Mouse (Mus musculus): ENCODE data around the gene Nfkbia. TPM values are rescaled to one million over a fixed set of nuclear protein-coding genes. Genes with fewer than 3 reads are reported as not detected.

The Nfkbia gene
- polyA plus RNA-seq, 1 experiment from 2014 or later = 37.1 TPM

DNA sequence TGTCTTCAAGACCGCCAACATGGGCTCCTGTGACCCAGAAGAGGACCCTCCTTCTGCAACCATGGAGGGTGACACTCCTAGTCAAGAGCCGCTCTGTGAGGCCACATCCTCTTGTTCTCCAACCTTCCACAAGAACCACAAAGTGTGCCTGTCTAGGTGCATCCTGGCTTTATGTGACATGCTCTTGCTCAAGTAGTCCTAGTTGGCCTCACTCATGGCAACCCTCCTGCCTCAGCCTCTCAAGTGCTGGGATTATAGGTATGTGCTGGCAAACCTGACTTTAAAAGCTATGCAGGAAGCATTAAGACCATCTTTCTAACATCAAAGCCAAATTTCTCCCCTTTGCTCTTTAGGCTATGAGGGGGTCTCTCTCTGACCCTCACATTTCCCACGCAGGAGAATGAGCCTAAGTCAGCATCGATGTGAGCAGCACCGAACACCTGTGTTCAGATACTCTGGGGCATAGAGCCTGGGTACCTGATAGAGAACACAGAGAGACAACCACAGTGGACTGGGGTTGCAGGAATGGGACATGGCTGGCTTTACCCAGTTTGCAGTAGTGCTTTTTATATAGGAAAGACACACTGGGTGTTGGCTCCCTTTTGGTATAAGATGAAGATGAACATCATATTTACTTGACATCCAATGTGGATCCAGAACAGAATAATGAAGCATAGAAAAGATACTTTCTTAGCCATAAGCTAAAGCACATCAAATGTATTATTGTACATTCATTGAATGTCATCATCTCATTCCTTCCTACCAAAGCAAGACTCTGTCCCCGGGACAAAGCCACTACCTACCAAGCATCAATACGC, 4.4 kb downstream of the Nfkbia start:
- H3K36me3 ChIP-seq = peaks cover 44% of the 10 kb centered on the region
- no peak overlapping the region for H3K27ac ChIP-seq
- no peaks in the 10 kb centered on the region for H3K9me3 ChIP-seq
- H3K4me1 ChIP-seq (replicated peaks) = peaks cover 28% of the 10 kb centered on the region
- H3K4me3 ChIP-seq = no peak overlapping the region
- 94% methylated on average over 7 of the region's 7 CpGs for WGBS
- no peaks in the 10 kb centered on the region for H3K27me3 ChIP-seq (ENCODE audit: insufficient read depth, poor library complexity, severe bottlenecking)
- no peak for DNase-seq (ENCODE audit: low spot score)

DNA sequence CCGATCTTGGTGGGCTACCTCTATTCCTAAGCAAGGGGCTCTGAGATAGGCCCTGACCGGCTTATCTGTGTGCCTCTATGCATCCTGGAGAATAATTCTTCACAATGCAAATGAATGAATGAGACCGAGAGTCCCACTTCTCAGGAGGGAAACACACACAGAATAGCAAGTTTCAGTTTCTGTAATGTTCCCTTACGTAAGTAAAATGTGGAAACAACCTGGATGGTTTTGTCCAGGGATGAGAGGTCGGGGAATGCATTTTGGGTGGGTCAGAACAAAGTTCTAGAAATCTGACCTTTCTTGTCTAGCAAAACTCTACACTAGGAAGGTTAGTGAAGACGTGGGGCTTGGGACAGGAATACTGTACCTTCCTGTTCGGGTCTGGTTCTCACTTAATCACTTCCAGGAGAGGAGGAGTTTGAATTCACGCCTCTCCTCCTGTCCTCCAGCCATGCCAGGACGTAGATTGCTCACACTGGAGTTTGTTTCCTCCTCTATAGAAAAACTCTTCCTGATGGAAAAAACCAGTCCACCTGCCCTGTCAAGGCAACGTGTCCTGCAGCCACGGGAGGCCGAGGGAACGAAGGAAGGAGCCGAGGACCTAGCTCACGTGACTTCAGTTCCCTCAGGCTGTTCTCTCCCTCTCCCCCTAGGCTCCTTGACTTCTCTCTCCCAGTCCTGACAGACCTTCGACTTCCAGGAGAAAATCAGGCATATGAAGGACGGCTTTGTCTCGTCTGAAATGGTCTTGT, 5.3 kb downstream of the Nfkbia start:
- H3K36me3 ChIP-seq = peaks cover 44% of the 10 kb centered on the region
- H3K27me3 ChIP-seq (ENCODE audit: insufficient read depth, poor library complexity, severe bottlenecking) = no peaks in the 10 kb centered on the region
- 76% methylated on average over 18 of the region's 18 CpGs for WGBS
- no peaks in the 10 kb centered on the region for H3K9me3 ChIP-seq
- no peak overlapping the region for H3K27ac ChIP-seq
- H3K4me3 ChIP-seq = no peak overlapping the region
- H3K4me1 ChIP-seq (replicated peaks) = peaks cover 21% of the 10 kb centered on the region
- DNase-seq (ENCODE audit: low spot score) = no peak

DNA sequence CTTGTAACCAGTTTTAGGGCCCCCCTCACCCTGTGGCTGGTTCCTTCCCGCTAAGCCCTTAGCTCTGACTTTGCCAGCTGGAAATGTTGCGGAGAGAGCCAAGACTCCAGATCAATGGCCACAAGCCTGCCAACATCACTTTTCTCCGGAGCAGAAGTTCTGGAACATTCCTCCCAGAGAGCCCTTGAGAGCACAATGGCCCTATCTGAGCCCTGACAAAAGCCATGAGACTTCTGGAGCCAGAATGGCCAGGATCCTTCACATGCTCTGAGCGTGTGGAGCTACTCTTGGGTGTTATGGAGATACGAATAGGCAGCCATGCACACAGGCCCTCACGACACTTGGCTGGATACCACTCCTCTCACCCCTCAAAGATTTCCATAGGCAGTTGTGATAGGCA, 7.6 kb downstream of the Nfkbia start:
- H3K9me3 ChIP-seq = no peaks in the 10 kb centered on the region
- no peak for DNase-seq (ENCODE audit: low spot score)
- no peaks in the 10 kb centered on the region for H3K27me3 ChIP-seq (ENCODE audit: insufficient read depth, poor library complexity, severe bottlenecking)
- H3K36me3 ChIP-seq = peaks cover 30% of the 10 kb centered on the region
- H3K4me3 ChIP-seq = no peak overlapping the region
- peaks cover 7% of the 10 kb centered on the region for H3K4me1 ChIP-seq (replicated peaks)
- H3K27ac ChIP-seq = no peak overlapping the region
- 92% methylated on average over 6 of the region's 6 CpGs for WGBS

DNA sequence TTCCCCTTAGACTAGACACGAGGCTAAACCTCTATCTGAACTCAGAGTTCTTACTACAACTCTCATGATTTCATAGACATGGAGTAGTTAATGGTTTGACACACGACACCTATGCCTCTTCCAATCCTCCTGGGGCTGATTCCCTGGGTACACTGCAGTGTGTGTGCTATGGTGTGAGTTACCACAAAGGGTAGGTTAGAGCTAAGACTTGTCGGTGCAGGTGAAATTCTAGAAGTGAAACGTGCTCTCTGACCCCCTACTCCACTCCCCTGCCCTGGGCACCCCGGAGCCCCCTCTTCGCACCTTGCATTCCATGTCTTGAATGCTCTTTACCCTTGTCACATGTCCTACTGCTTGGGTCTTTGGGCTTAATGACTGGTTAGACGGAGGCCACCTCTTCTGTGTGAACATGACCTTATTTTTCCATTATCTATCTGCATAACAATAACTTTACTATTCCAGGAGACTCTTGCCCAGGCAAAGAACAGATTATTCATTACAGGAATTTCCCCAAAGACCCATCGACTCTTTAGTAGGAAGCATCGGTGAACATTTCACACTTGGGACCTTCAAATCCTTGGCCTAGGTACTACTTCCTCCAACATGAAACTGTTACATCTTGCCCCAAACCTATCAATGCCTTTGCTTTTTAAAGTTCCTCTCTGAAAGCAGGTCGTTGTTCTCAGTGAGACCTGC, 8.2 kb downstream of the Nfkbia start:
- Histone ChIP-seq H3K4me1 (replicated peaks) (peaks cover 7% of the 10 kb centered on the region), H3K27me3 (ENCODE audit: insufficient read depth, poor library complexity, severe bottlenecking) (no peaks in the 10 kb centered on the region), H3K36me3 (peaks cover 26% of the 10 kb centered on the region), H3K9me3 (no peaks in the 10 kb centered on the region), H3K4me3 (no peak overlapping the region), H3K27ac (no peak overlapping the region)
- 74% methylated on average over 10 of the region's 10 CpGs for WGBS
- DNase-seq (ENCODE audit: low spot score) = no peak

DNA sequence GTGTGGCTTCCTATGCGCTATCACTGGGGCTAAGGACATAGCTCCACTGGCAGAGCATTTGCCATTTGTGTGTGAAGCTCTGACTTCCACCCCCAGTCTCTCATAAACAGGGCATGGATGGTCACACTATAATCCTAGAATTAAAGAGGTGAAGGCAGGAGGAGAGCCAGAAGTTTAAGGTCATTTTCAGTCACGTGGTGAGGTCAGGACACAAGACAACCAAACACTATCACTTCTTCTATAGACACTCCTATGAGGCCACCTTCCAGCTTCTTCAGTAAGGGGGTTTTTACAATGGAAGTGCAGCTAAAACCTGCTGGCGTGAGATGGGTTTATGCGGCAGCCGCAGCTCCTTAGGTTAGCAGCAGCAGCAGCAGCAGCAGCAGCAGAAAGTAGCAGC, 8.9 kb downstream of the Nfkbia start:
- Histone ChIP-seq H3K36me3 (peaks cover 20% of the 10 kb centered on the region), H3K4me3 (no peak overlapping the region), H3K27me3 (ENCODE audit: insufficient read depth, poor library complexity, severe bottlenecking) (no peaks in the 10 kb centered on the region), H3K27ac (no peak overlapping the region), H3K9me3 (no peaks in the 10 kb centered on the region), H3K4me1 (replicated peaks) (peaks cover 13% of the 10 kb centered on the region)
- 78% methylated on average over 5 of the region's 5 CpGs for WGBS
- no peak for DNase-seq (ENCODE audit: low spot score)

DNA sequence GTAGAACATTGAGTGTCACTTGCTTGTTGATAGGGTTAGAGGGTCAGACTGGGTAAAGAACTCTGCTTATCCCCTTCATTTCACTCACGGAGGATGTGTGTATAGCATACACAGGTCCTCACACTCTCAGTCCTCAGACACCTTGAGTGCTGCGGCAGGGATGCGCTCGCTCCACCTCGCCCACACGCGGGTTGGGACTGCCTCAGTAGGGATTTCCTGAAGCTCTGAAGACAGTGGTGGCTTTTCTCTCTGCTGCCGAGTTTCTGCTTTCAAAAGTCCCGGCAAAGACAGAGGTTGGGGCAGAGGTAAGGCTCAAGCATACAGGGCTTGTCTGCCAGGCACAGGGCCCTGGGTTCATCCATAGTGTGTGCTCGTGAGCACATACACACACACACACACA, 9.7 kb downstream of the Nfkbia start:
- no peak for DNase-seq (ENCODE audit: low spot score)
- Histone ChIP-seq H3K4me3 (no peak overlapping the region), H3K36me3 (peaks cover 11% of the 10 kb centered on the region), H3K27me3 (ENCODE audit: insufficient read depth, poor library complexity, severe bottlenecking) (no peaks in the 10 kb centered on the region), H3K4me1 (replicated peaks) (peaks cover 13% of the 10 kb centered on the region), H3K27ac (no peak overlapping the region), H3K9me3 (no peaks in the 10 kb centered on the region)
- 77% methylated on average over 10 of the region's 10 CpGs for WGBS

DNA sequence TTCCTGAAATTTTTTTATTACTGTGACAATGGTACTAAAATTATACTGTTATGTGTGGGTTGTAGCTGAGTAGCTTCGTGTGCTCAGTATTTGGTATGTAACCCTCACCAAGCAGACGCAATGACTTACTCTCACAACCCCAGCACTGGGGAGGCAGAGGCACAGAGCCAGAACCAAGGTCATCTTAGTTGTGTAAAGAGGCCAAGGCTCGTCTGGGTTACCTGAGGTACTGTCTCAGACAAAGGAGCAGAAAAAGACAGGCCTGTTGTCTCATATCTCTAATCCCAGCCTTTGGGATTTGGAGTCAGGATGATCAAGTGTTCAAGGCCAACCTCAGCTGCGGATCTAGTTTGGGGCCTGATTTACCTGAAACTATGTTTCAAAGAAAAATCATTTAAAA, 10.7 kb downstream of the Nfkbia start:
- Histone ChIP-seq H3K4me1 (replicated peaks) (peaks cover 13% of the 10 kb centered on the region), H3K4me3 (no peak overlapping the region), H3K9me3 (no peaks in the 10 kb centered on the region), H3K27me3 (ENCODE audit: insufficient read depth, poor library complexity, severe bottlenecking) (no peaks in the 10 kb centered on the region), H3K36me3 (peaks cover 2% of the 10 kb centered on the region; the same call in 1 of the 2 replicates), H3K27ac (no peak overlapping the region)
- no peak for DNase-seq (ENCODE audit: low spot score)
- WGBS = 87% methylated on average over 4 of the region's 4 CpGs

DNA sequence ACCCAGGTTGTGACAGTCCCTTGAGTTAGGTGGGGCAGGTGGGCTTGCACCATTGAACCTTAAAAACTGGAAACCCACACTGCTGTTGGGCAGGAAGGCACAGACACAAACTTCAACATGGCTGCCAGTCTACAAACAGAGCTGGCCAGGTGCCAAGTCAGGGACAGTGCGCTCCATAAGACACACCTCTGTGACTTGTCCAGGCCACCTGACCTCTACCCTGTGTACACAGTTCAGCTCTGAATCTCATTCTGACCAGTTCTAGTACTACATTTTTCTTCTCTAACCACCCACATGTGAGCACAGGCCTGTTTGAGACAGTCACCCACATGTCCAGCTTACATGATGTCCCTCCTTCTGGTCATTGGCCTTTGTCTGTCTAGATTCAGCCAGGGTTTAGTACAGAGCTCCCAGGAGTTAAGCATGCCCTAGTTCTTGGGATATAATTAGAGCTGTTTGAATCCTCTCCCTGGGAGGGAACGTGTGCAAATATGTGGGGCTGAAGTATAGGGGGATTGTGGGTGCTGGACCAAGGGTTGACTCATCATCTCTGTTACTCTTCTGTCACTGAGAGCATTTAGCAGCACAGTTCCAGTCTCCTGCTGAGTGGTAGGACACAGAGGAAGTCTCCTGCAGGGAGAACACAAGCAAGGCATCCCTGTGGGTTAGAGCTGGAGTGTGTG, 11.8 kb downstream of the Nfkbia start:
- DNase-seq (ENCODE audit: low spot score) = no peak
- Histone ChIP-seq H3K36me3 (no peaks in the 10 kb centered on the region), H3K4me3 (no peak overlapping the region), H3K27ac (no peak overlapping the region), H3K4me1 (replicated peaks) (peaks cover 13% of the 10 kb centered on the region), H3K9me3 (no peaks in the 10 kb centered on the region), H3K27me3 (ENCODE audit: insufficient read depth, poor library complexity, severe bottlenecking) (no peaks in the 10 kb centered on the region)
- WGBS = 95% methylated on average over 2 of the region's 2 CpGs

DNA sequence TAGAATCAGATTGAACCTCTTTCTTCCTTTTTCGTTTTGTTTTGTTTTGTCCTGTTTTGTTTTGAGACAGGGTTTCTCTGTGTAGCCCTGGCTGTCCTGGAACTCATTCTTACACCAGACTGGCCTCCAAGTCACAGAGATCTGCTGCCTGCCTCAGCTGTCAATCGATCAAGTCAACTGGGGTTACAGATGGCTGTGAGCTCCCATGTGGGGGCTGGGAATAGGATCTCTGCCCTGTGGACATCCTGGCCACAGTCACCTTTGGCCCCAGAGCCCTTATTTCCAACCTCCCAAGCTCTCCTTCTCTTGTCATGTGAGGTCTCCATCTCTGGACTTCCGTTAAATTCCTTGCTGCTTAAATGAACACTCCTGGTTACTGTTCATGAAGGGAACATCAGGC, 13.5 kb downstream of the Nfkbia start:
- WGBS = 49% methylated on average over 3 of the region's 3 CpGs
- H3K4me1 ChIP-seq (replicated peaks) = peaks cover 14% of the 10 kb centered on the region
- 0 out of 2 replicates have a peak, but pooled peaks cover 3% of the 10 kb centered on the region for H3K27me3 ChIP-seq (ENCODE audit: insufficient read depth, poor library complexity, severe bottlenecking)
- no peak overlapping the region for H3K4me3 ChIP-seq
- H3K36me3 ChIP-seq = no peaks in the 10 kb centered on the region
- DNase-seq (ENCODE audit: low spot score) = no peak
- H3K27ac ChIP-seq = no peak overlapping the region
- H3K9me3 ChIP-seq = no peaks in the 10 kb centered on the region

DNA sequence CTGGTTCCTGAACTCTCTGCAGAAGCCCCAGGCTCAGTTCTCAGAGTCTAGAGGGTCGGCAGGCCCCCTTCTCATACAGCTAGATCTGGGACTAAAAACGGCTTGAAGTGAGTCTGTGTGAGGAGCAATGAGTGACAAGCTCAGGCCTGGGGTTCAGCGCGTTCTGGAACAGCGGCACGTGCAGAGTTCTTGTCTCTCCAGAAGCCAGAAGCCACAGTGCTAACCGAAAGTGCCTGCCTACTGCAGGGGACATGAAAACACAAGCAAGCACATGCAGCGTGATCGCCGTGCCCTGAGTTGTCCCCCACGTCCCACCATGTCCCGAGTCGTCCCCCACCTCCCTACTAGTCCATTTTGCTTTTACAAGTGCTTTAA, 18.3 kb downstream of the Nfkbia start:
- DNase-seq (ENCODE audit: low spot score) = no peak
- Histone ChIP-seq H3K36me3 (no peaks in the 10 kb centered on the region), H3K4me3 (no peak overlapping the region), H3K27ac (peak overlapping the region; percentile 69), H3K27me3 (ENCODE audit: insufficient read depth, poor library complexity, severe bottlenecking) (peaks cover 32% of the 10 kb centered on the region), H3K4me1 (replicated peaks) (peaks cover 45% of the 10 kb centered on the region), H3K9me3 (no peaks in the 10 kb centered on the region)
- 80% methylated on average over 13 of the region's 13 CpGs for WGBS

DNA sequence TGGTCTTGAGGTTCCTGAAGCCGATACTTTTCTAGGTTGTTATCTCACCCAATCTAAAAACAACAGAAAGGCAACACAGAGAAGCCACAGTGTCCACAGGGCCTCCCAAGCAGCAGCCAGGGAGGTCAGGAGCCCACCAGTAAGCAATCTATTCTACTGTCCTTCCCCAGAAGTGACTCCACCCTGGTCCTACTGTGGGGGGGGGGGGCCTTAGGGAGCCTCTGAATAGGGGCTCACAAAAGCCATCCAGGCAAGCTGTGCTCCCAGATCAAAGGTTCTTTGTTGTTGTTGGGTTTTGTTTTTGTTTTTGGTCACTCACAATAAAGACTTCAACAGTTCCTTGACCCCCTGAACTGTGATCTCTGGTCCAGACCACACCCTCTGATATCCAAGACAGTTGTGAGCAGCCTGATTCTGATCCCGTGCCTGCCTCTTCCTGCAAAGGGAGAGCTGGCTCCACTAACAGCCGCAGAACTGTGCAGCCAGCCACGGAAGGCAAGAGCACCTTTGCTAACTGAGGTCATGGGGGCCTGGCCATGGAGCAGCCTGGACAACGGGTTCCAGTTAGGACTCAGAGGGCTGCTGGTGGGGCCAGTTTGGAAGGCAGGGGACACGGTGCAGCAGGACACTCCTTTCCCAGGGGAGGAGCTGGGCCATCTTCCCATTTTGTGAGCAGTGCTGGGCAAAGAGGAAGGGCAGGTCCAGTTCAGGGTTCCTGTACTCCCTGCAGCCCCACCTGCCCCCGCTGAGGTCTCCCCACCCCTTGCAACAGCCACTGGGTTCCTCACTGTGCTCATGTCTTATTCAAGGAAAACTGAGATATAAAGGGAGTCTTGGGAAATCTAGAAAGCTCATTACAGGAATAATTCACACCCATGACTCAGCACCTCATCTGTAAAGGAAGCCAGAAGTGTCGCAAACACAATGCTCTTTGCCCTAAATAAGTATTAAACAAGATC, 18.9 kb downstream of the Nfkbia start:
- Histone ChIP-seq H3K9me3 (no peaks in the 10 kb centered on the region), H3K4me3 (no peak overlapping the region), H3K4me1 (replicated peaks) (peaks cover 43% of the 10 kb centered on the region), H3K36me3 (no peaks in the 10 kb centered on the region), H3K27me3 (ENCODE audit: insufficient read depth, poor library complexity, severe bottlenecking) (peaks cover 39% of the 10 kb centered on the region), H3K27ac (peak overlapping the region; percentile 69)
- 18% methylated on average over 8 of the region's 8 CpGs for WGBS
- DNase-seq (ENCODE audit: low spot score) = peak; percentile 35

DNA sequence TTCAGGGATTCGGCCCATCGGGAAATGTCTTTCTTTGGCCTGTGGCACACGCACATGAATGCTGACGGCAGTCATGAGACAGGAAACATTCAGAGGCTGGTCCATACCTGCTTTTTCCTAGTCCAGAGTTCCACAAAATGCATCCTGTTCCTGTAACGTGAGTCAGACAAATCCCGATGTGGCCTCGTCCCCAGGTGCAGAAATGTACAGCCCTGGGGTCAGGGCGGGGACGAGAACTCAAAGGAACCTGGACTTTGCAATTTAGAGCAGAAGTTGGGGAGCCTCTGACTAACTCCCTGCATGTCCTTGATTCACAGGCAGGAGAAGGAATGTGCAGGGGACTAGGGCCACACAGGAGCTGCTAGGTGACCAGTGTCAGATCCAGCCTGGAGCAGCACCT, 21.1 kb downstream of the Nfkbia start:
- H3K9me3 ChIP-seq = no peaks in the 10 kb centered on the region
- H3K27ac ChIP-seq = no peak overlapping the region
- DNase-seq (ENCODE audit: low spot score) = no peak
- H3K27me3 ChIP-seq (ENCODE audit: insufficient read depth, poor library complexity, severe bottlenecking) = peaks cover 53% of the 10 kb centered on the region
- no peak overlapping the region for H3K4me3 ChIP-seq
- H3K4me1 ChIP-seq (replicated peaks) = peaks cover 65% of the 10 kb centered on the region
- 90% methylated on average over 9 of the region's 9 CpGs for WGBS
- H3K36me3 ChIP-seq = no peaks in the 10 kb centered on the region

Measured in hindbrain, embryonic 10.5 days (tissue).